Mouse (Mus musculus): ENCODE results near the gene Ttc24. TPM values are rescaled to one million over a fixed set of nuclear protein-coding genes. Genes with fewer than 3 reads are reported as not detected.

The Ttc24 gene
- polyA plus RNA-seq, 1 experiment, result not detected

DNA sequence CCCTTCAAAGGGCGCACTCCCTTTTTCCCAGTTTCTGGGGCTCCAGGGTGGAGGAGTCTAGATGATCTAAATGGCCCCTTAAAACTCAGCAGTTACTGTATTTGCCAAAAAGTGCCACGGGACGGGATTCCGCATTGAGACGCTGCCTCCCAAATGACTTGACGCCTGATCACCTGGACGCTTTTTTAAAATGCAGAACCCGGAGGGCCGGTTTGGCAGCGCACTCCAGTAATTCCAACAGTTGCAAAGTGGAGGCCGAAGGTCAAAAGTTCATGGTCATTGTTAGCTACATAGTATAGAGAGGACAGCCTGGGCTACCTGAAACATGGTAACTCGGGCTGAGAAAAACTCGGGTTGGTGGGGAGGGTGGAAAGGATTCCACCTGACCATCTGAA is 4.1 kb upstream of the Ttc24 start:
- under 1% methylated on average over 13 of the region's 13 CpGs for WGBS
- no peak for DNase-seq (ENCODE audit: low read depth, low spot score)

DNA sequence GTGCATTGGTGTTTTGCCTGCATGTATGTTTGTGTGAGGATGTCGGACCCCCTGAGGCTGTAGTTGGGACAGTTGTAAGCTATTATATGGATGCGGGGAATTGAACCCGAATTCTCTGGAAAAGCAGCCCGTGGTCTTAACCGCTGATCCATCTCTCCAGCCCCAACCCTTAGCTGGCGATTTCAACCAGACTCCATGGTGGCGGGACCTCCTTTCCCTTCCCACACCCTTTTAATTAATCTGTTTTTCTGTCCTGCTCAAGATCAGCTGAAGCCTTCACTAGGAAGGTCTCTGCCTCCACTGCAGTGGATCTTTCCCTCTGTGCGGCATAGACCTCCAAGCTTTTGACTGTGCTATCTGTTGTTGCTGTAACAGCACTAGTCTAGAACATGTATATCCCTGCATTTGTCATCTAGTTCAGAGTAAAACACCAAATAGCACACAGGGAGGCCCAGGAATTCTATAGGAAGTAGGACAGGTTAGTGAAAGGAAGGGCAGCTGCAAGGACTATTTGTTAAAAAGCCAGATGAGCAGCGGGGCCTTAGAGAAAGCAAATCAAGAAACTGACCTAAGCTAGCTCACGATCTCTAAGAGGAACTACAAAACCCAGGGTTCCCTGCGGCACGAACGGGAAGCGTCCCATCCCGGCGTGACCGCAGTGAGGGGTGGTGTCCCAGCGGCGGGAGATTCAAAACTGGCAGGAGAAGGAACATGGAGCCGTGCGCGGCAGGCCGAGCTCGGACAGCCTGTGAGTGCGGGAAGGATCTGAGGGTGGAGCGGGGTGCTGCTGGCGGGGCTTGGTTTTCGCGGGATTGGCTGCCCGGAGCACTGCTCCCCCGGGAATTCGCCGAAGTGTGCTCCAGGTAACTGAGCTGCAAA is 3.5 kb upstream of the Ttc24 start, which contains the start of gene Iqgap3:
Gene Iqgap3, plus strand, starts transcription at position 627 of the 879 bp plus-strand sequence.
- 20% methylated on average over 33 of the region's 33 CpGs for WGBS
- peak; percentile 84 for DNase-seq (ENCODE audit: low read depth, low spot score)

DNA sequence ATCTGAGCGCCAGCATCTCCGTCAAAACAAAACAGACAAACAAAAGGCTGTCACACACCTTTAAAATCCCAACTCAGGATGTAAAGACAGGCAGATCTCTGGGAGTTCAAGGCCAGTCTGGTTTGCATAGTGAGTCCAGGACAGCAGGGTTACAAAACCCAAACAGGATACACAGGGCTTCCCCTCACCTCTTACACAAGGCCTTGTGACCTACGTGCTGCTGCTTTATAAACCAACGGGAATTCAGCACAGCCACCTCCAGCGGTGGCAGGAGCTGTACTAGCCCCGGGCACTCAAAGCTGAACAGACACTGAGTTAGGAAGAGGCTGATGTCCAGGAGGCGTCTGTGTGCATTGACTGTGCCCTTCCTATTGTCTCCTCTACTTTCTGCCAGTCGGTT is 663 bp downstream of the Ttc24 start:
- DNase-seq (ENCODE audit: low read depth, low spot score), result no peak
- WGBS, result 42% methylated on average over 8 of the region's 8 CpGs

DNA sequence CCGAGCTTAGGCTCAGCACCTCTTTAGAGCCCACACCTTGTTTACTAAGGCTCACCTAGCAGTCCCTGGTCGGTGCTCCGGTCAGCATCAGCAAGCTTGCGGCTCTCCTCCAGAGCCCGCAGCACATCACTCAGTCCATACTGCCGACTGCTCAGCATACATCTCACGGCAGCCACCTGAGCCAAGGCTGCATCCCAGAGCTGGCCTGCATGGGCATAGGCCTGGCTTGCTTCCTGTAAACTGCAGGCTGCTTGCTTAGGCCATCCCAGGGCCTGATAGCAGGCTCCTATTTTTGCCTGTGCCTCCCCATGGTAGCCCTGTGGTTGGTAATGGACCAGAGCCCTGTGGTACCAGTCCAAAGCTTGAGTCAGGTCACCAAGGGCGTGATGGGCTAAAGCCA is 3.3 kb downstream of the Ttc24 start:
- 79% methylated on average over 8 of the region's 8 CpGs for WGBS
- DNase-seq (ENCODE audit: low read depth, low spot score), result no peak

DNA sequence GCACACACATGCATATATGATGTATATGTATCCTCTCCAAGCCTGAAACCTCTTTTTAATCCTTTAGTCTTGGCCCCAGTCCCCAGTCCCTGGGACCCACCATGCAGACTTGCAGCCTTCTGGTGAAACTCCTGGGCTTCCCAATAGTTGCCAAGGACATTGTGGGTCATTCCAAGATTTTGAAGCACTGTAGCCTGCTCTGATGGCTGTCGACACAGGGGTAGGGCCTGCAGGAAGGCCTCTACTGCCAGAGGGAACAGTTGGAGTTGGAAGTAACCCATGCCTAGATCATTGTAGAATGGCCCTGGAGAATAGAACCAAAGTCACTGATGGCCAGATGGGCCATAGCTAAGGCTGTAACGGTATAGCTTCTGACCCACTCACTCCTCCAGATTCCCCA is 3.8 kb downstream of the Ttc24 start:
- DNase-seq (ENCODE audit: low read depth, low spot score), result no peak
- WGBS, result 74% methylated on average over 2 of the region's 2 CpGs

DNA sequence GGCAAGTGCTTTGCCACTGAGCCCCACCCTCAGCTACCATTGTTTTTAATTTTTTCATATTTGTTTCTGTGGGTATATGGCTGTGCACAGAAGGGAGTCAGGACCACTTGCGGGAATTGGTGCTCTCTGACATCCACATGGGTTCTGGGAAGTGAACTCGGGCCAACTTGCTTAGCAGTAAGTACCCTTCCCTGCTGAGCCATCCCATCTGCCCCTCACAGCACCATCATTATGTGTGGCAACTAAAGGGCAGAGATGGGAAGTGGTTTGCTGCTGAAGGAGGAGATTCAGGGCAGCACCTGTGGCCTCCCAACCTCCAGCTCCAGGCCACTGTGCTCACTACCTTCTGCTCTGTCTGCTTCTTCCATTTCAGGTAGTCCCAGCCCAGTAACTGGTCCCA is 4.5 kb downstream of the Ttc24 start:
- WGBS, result 69% methylated on average over 2 of the region's 2 CpGs

DNA sequence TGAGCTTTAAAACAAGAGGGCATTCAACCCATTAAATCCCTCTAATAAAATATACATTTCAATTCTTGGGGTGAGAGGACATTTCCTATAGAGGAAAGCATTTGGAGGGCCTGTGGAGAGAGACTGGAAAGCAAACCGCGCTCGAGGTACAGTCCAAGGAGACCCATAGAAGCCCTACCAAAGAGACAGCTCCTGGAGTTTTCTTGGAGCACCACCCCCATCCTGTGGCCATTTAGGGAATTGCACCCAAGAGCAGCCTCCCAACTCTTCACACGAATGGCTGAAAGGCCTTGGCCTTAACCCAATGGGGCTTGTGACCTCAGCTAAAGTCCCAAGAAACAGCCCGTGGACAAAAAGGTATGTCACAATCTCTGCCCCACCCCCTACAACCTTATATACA is 6.3 kb downstream of the Ttc24 start:
- WGBS, result 2% methylated on average over 5 of the region's 5 CpGs
- peak; percentile 66 for DNase-seq (ENCODE audit: low read depth, low spot score)

More for the DNA sequence above, 4.5 kb downstream of the Ttc24 start:
- DNase-seq (ENCODE audit: low read depth, low spot score), result no peak

DNA sequence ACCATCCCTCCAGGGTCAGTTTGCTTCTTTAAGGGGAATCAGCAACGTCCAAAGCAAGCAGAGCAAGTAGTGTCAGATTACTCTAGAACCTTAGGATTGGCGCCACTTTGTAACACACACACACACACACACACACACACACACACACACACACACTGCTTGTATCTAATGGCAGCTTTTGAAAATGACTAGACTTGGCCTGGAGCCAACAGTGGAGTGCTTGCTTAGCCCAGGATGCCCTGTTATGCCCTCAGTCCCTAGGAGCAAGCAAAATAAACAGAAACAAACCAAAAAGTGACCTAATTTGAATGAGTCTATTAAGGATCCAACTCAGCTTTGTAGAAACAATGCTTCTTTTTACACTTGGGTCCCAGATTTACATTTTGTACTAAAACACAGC is 9.7 kb downstream of the Ttc24 start:
- DNase-seq (ENCODE audit: low read depth, low spot score), result no peak
- WGBS, result 25% methylated on average over 2 of the region's 2 CpGs

DNA sequence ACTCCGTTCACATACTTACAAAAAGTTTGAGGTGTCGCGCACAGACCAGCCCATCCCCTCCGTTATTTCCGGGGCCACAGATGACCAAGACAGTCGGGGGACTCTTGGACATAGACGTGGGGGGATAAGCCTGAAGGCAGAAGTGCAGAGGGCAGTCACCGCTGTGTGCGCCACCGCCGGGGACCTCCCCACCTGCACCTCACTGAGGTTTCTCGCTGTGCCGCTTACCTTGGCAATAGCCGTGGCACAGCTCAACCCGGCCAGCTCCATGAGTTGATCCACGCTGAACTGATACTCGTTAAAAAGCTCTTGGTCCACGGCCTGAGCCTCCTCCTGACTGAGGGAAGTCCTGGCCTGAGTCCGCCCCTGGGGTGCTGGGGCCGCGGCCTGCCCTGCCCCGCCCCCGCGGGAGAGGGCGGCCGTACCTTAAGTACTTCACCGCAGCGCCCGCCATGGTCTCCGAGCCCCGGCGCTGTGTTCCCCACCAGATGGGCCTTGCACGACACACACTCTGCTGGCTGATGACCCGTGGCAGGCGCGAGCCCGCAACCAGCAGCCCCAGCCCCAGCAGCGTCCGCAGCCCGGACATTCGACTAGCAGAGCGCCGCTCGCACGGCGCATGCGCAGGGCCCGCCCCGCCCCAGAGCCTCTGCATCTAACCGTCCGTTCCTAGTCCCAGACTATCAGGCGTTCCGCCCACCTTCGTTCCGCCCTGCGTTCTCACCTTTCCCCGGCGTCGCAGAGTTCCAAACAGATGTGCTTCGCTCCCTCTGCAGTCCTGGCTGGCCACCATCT is 20.0 kb downstream of the Ttc24 start, which contains the start of gene Naxe:
Gene Naxe, minus strand, starts transcription at position 594 of the 795 bp plus-strand sequence.
- DNase-seq (ENCODE audit: low read depth, low spot score), result peak; percentile 75
- WGBS, result under 1% methylated on average over 60 of the region's 60 CpGs

DNA sequence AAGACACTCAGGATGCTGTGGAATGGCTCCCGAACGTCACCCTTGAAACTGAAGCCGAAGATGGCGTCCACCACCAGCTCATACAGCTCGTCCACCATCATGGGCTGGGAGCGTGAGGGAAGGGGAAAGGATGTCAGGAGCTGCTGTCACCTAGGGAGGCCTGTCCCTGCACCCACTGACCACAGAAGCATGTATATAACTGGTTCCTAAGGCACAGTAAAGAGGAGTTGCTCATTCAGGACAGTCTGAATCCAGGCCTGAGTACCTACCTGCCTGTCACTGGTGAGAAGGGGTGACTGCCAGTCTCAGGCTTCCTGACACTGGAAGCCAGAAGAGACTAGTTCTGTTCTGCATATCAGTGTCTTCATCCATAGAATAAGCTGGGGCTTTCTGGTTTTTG is 21.1 kb downstream of the Ttc24 start:
- 91% methylated on average over 6 of the region's 6 CpGs for WGBS
- DNase-seq (ENCODE audit: low read depth, low spot score), result no peak

DNA sequence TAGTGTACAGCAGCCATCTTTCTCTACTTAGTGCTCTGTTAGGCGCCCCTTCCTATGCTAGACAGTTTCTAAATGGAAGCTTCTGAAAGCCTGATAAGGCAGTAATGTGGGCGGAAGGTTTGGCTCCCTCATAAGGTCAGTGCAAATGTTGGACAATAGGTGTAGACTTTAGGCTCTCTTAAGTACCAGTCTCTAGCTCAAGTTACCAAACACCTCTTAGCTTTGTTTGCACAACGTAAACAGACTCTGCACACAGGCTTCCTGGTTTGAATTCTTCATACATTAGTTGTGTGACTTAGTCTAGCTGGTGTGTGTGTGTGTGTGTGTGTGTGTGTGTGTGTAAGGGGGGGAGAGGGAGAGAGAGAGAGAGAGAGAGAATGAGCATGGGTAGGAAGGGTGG is 28.6 kb downstream of the Ttc24 start:
- WGBS, result 45% methylated on average over 3 of the region's 3 CpGs

DNA sequence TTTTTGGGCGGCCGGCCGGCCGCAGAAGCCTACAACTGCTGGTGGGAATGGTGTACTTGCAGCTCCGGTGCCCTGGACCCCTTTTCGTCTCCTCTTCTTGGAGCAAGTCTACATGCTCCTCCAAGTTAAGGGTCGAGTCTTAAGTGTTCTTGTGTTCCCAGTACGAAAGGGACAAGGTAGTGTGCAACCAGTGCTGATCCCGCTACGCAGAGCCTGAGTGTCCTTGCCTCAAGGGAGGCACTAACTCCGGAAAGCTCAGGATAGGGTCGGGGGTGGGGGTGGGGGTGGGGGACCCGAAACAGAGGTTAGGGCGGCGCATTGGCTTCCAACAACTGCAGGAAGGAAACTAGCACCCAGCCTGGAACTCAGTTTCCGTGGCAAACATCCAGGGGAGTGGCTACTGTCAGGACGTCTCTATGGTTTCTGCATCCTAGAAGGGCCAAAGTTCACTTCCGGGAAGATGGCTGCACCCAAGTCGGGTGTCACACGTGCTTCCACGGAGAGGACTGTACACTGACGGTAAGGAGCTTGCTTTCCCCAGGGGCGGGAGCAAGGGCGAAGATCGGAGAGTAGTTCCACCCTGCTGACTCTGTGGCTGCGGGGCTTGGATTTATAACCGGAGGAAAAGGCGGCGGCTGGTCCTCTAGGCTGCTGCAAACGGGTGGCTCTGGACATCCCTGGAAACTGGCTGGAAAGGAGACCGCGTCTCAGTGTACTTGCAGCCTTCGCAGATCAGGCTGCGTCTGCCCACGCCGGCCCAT is 35.3 kb downstream of the Ttc24 start, which contains the start of gene Gpatch4:
Gene Gpatch4, plus strand, starts transcription at position 448 of the 761 bp plus-strand sequence.
- 9% methylated on average over 36 of the region's 36 CpGs for WGBS
- DNase-seq (ENCODE audit: low read depth, low spot score), result peak; percentile 95

More for the DNA sequence above, 28.6 kb downstream of the Ttc24 start:
- no peak for DNase-seq (ENCODE audit: low read depth, low spot score)

DNA sequence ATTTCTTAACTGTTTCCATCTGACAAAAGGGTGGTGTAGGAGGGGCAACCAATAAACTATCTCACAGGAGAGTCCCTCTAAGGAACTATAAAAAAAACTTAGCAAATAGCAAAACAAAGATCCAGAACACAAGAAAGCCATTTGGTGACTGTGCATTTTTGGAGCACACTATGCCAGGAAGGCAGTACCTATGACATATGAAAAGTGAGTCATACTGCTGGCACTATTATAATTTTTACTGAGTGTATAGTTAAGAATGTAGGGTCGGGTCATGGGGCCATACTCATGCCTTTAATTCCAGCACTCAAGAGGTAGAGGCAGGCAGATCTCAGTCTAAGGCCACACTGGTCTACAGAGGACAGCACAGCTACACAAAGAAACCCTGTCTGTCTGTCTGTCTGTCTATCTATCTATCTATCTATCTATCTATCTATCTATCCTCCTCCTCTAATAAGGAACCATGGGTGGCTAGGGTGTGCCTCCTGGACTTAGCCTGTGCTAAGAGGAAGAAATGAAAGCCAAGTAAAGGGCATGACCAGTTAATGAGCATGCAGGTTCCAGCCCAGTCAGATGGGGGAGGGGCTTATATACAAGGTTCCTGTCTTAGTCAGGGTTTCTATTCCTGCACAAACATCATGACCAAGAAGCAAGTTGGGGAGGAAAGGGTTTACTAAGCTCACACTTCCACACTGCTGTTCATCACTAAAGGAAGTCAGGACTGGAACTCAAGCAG is 42.4 kb downstream of the Ttc24 start:
- 31% methylated on average over 1 of the region's 1 CpGs for WGBS
- DNase-seq (ENCODE audit: low read depth, low spot score), result no peak

DNA sequence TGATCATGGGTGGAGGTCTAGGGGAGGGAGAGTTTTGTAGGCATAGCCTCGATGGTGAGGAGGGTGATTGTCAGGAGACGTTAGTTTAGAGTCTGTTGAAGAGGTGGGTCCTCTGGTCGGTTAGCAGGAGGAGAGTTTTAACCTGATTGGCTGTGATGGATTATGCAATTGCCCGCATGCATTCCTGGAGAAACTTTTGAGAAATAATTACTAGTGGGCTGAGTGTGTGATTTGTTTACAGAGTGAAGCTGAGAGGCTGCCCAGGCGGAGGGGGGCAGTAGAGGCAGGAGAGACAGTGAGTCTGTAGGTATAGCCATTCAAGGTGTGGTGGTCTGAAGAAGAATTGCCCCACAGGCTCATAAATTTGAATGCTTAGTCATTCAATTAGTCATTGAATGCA is 44.6 kb downstream of the Ttc24 start:
- 33% methylated on average over 5 of the region's 5 CpGs for WGBS
- DNase-seq (ENCODE audit: low read depth, low spot score), result no peak

DNA sequence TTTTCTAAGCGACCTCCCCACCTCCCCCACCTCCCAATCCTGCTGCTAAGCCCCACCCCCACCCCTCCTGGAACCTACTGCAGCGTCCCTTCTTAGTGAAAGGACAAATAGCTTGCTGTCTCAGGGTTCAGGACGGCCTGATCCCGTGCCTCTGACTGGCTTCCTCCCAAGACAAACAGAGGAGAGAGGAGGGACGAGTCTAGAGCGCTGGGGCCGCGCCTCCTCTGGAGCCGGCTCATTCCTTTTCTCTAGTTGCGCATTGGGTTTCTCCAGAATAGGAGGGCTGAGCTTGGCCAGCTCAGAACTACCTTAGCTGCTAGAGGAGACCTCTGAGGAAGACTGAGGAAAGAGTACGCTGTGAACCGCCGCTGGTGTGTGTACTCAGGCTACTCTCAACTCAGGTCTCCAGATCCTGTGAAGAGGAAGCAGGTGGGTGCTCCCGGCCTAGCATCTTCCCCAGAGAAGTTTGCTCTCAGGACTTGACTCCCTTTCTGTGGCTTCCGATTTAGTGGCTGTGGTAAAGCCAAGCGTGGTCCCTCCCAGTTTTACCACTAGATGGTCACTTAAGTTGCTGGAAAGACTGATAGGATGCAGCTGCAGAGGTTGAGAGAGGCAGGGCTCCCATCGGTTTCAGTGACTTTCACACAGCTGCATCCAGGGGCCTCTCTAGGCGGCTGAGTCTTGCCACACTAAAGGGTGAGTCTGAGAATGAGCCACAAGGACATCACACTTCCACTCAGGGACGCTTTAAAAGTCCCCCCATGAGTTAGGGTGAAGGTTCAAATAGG is 47.3 kb downstream of the Ttc24 start:
- whole genome bisulfite sequencing, result 10% methylated on average over 19 of the region's 19 CpGs

DNA sequence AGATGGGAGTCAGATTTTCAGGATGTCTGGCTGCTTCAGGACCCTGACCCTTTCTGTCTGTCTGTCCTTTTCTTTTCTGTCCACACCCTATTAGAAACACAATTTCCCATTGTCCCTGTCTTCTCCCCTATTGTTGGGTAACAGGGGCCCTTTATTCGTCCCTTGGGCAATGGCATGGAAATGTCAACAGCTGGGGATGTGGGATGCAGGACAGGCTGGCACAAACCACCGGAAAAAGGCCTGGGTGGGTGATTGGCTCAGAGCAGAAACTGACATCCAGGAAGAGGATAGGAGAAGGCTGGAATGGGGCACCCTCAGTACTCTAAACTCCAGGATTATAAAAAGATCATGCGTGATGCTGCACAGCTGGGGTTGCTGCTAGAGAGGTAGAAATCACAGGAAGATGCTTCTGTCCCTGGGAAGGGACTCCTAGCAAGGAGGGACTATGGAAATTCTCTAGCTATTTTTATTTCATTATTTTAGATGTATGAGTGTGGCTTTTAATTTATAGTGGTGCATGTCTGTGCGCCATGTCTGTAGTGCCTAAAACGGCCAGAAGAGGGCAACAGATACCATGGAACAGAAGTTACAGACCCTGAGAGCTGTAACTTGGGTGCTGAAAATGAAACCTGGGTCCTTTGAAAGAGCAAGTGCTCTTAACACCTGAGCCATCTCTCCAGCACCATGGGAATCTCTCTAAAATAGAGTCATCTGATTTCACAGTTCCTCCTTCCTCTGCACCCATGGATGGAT is 50.5 kb downstream of the Ttc24 start, which contains the start of gene Hapln2:
Gene Hapln2, minus strand, starts transcription at position 150 of the 753 bp plus-strand sequence.
- DNase-seq (ENCODE audit: low read depth, low spot score), result no peak
- 57% methylated on average over 5 of the region's 5 CpGs for WGBS

More for the DNA sequence above, 47.3 kb downstream of the Ttc24 start:
- peak; percentile 55 for DNase-seq (ENCODE audit: low read depth, low spot score)

DNA sequence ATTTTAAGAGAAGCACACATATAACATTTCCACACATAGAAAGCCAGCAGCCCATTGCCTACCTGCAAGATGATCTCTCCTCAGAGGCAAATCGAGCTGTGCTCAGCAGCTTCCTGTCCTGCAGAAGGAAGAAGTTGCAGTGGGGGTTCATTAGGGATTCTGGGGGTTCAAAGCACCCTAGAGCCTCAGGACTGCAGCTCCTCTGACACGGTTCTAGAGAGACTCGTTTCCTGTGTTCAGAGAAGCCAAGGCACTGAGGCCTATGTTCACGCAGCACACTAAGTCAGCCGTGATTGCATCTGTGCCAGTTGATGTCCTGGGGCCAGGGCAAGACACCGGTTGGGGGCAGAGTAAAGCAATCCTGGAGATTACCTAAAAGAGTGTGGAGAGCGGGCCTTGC is 51.3 kb downstream of the Ttc24 start:
- 58% methylated on average over 7 of the region's 7 CpGs for WGBS

More for the DNA sequence above, 51.3 kb downstream of the Ttc24 start:
- DNase-seq (ENCODE audit: low read depth, low spot score), result no peak
